Mouse (Mus musculus): ENCODE data around the gene Ldhd. TPM values are rescaled to one million over a fixed set of nuclear protein-coding genes. Genes with fewer than 3 reads are reported as not detected.

Ldhd gene
- total RNA-seq, 2 experiments from 2014 or later, result 31.7 to 33.6 TPM

- no peak for DNase-seq
Observed at GRCm38 (mm10) chr8:111628401-111628800, 1.8 kb downstream of the Ldhd start.

DNA sequence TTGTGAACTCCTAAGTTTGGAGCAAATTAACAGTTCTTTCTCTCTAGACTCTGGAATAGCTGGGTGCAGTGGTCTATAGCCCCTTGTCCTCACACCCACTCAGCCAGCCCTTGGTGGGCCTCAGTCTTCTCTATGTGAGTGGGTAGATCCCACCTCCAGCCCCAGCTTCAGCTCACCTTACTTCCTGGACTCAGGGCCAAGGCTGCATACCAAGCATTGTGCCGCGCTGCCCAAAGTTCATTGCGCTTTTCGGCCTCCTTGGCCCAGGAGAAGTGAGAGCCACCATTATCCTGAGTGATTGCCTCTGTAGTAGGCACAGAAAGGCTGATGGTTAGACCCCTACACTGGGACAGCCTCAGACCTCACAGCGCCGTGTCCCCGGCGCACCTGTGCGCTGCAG is 2.3 kb downstream of the Ldhd start:
- no peak for DNase-seq

DNA sequence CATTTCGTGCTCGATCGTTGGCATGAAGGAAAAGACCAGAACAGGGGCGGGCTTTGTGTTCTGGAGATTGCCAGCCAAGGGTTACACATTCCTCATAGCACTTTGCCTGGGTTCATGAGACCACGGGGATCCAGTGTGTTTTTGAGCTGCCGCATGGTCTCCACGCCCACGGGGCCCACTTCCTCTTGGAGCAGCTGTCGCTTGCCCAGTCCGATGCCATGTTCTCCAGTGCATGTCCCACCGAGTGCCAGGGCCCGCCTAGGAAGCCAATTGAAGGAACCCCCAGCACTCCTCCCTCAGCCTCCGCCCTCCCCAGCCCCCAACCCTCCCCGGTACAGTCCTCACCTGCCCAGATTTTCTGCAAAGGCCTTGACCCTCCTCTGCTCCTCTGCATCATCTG is 3.2 kb downstream of the Ldhd start:
- no peak for DNase-seq

DNA sequence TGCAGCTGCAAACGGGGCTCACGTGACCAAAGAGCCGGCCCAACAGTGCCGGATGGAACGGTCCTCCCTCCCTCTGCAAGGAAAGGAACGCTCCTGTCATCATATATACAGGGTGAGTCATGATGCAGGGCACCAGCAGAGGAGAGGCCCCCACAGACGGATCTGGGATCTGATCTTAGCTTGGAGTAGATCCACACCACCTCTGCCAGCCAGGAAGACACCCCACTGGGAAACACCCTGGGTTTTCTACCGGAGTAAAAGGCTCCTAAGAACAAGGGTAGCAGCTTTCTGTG is 3.7 kb downstream of the Ldhd start:
- no peak for DNase-seq

DNA sequence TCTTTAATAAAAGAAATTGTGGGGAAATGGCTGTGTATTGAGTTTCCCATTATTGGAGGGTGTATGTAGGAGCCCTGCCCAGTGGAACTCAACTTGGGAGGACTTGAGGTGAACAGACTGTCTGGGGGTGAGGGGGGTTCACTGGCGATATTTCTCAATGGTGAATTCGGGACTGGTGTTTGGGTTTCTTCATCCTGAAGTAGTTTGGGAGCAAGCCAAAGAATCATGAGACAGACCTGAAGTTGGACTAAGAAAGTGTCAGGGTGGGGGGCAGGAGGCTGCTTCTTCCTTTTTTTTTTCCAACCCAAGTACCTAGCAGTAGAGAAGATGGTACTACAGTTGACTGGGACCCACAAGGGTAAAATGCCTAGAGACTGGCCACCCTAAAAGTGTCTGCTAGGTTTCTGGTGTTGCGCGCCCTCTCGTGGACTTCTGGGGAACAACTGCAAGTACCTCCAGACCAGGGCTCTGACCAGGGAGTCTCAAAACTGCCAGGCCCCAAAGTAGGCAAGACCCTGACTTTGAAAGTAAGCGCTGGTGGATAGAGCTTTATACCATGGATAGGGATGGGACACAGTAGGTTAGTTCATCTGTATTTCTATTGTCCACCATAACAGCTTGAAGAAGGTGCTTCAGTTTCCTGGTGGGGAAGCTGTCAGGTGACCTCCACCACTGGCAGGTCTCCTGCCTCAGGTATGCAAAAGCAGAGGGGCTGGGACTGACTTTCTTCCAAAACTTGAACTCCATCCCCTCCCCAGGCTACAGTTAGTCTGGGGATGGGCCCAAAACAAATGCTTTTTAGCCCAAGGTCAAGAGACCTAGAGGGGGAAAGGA is 4.3 kb downstream of the Ldhd start:
- peak; percentile 61 for DNase-seq

- DNase-seq, result peak; percentile 87
Observed at GRCm38 (mm10) chr8:111624853-111625221, 5.3 kb downstream of the Ldhd start.

DNA sequence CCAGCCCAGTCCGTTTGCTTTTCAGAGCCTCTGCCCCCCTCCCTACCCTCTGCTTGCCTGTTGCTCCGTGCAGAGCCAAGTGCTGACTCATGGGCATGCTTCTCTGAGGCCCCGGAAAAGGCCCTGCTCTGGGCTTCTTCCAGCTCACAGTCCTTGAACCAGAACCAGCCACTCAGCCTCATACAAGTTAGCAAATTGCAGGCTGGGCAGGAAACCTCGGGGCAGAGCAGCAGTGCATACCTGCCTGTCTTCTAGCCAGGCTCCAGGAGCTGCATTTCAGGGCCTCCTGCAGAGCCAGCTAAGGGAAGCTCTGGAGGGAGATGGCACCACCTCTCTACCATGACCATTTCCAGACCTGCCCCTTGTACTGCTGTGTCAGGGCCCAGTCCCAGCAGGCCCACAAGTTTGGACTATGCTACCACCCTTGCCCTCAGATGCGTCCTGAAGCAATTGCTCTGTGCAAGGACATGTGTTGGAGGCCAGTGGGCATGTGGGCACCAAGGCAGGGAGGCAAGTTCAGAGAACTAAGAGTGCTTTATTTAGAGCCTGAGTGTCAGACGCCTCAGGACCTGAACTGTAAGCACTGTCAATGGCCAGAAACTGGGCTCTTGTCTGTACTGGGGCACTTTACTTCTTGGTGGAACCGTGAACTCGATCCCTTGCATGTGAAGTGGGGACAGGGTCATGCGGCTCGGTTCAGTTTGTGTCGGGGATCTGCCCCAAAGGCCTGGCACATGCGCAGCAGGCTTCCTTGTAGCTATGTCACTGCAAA is 5.9 kb downstream of the Ldhd start:
- DNase-seq, result peak; percentile 84

DNA sequence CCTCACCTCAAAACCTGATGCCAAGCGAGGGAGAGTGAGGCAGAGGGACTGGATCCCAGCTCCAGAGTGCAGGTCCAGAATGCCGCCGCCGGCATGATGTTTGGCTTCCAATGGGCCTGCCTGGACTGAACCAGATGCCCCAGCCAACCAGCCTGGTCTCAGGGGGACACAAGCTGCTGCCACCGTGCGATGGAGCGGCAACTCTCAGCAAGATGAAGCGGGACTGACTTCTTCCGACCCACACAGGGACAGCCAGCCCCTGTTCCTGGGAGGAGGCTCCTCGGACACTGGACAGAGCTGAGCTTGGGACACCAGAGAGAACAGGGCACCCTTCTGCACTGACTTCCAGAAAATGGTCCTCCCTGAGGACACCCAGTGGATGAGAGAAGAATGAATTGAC is 7.6 kb downstream of the Ldhd start:
- no peak for DNase-seq

DNA sequence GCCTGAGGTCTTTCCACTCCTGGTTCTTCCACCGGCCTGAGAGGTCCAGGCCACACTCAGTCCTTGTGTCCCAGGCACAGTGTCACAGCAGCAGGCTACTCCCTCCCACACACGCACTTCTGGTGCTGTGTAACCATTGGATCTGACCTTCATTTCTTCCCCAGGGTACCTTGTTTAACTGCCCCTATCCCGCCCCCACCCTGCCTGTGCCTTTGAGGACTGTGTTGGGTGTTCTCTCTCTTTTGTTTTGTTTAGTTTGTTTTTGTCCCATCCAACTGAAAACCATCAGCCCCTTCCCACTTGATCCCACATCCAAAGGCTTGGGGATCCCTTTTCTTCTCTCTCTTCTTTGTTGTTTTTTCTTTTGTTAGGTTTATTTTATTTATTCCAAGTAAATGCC is 8.1 kb downstream of the Ldhd start:
- no peak for DNase-seq

DNA sequence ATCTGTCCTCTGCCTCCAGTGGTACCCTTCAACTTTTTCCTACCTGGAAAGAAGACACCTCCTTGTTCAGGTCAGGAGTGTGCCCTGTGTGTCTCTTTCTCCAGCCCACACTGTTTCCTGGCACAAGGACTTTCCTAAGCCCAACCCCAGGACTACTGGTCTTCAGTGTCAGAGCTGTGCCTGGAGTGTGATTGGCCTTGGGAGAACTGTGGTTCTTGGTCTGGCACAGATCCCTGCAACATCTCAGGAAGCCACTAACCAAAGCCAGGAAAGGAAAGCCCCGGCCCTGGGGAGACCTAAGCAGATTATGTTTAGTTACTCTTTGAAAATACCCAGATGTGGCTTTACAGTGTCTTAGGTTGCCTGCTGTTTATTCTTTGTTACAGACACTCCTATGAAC is 10.2 kb downstream of the Ldhd start:
- DNase-seq, result peak; percentile 56

DNA sequence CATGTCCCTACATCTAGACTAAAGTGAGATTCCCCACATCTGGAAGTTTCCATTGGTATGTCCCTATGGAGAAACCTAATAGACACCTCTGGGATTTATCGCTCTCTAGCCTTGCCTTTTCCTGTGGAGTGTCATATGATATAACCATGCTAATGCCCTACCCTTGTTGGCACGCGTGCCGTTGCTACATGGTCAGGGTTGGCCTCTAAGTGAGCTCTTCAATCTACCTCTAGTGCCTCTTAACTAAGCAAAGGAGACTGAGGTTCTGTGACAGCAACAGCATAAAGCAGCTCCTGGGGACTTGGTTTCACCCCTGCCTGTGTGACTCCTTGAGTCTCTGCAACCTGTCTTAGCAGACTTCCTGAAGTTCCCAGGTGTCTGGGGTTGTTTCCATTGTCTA is 11.9 kb downstream of the Ldhd start:
- no peak for DNase-seq

- no peak for DNase-seq
Observed at GRCm38 (mm10) chr8:111617812-111618211, 12.4 kb downstream of the Ldhd start.

DNA sequence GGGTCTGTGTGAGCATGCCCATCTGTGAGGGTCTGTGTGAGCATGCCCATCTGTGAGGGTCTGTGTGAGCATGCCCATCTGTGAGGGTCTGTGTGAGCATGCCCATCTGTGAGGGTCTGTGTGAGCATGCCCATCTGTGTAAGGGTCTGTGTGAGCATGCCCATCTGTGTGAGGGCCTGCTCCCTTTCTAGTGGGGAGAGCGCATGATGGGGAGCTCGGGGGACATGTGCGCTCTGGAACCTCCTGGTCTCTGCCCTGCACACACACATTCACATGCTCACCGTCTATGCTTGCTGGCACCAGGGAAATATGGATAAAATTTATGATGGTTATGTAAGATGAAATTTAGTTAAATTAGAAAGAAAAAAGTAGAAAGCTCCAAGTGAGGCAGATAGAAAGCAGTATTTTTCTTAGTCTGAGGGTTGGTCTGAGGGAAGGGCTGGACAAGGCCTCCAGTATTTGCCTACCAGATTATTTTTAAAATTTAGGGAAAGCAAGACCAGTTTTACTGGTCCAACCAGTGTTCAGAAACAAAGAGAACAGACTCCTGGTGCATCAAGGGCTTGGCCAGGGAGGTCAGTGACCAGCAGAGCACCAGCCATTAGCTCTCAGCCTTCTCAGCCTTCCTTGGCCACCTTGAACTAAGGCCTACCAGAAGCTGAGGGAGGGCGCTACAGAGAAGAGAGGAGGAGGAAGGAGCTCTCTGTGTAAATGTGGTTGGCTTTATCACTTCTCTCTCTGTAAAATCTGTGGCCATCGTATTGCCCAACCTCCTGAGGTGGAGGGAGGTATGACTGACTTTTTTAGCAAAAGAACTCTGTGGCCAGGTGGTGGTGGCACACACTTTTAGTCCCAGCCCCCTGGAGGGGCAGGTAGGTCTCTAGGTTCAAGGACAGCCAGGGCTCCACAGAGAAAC is 15.1 kb downstream of the Ldhd start:
- DNase-seq, result no peak

DNA sequence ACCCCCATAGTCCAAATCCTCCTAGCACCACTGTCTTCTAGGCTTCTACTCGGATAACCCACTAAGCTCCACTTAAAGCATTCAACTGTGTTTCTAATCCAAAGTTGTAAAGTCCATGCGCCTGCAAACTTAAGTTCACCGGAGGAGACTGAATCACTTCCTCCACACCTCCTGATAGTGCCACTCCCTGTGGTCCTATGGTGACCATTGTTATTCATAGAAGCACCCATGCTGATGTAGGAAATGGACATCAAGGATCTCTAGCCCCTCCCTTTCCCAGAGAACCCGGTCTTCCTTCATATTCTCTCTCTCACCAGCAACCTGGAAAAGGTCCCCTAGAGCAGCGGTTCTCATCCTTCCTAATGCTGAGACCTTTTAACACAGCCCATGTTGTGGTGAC is 17.0 kb downstream of the Ldhd start:
- no peak for DNase-seq

- no peak for DNase-seq
Observed at GRCm38 (mm10) chr8:111607414-111607813, 22.8 kb downstream of the Ldhd start.

- DNase-seq, result no peak
Observed at GRCm38 (mm10) chr8:111606961-111607360, 23.2 kb downstream of the Ldhd start.

DNA sequence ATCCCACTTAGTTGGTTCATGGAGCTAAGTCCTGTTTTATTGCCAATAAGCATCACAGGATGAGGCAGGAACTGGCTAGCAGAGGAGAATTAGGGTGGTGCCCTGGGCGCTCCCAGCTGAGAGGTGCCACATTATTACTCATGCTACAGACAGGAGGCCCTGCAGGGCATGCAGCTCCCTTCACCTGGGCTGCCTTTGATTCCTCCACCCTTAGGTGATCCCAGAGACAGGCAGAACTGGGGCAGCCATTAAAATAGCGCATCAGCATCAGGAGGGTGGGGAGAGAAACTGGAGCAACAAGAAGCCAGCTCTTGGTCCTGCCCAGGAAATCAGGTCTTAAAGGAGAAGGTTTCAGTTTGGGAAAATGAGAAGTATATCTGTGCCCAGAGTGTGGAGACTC is 25.2 kb downstream of the Ldhd start:
- DNase-seq, result no peak

- no peak for DNase-seq
Observed at GRCm38 (mm10) chr8:111602050-111602449, 28.1 kb downstream of the Ldhd start.

DNA sequence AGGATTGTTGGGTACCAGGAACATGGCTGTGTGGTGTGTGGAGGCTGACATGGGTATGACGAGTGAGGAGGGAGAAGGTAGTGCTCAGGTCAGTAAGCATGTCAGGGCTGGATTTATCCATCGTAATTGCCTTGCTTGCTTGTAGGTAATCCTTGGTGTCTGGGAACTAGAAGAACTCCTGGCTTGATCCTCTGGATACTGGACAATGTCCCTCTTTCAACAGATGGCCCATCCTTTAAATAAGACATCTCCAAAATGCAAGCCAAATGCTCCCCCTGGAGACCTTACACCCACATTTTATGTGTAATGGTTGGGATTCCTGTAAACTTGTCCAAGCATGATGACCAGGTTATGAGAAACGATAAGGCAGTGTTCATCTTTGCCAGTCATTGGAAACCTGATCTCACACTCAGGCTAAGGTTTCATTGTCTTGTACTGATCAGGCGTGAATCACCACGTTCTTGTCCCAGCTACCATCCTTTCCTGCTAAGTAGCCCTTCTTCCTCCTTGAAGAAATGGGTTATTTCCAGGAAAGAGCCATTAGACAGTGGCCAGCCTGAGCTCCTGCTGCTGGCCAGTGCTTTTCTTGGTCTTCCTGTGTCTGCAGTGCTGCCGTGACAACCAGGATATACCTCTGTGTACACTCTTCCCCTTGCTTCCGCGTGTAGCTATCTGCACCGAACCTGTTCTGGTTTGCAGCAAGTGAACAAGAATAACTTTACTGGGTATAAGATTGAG is 30.3 kb downstream of the Ldhd start:
- no peak for DNase-seq

- no peak for DNase-seq
Observed at GRCm38 (mm10) chr8:111597310-111597709, 32.9 kb downstream of the Ldhd start.

- DNase-seq, result no peak
Observed at GRCm38 (mm10) chr8:111596485-111596821, 33.7 kb downstream of the Ldhd start.
